Mouse (Mus musculus) forebrain, embryonic 14.5 days (tissue): ENCODE results near the gene Sept8. TPM values are rescaled to one million over a fixed set of nuclear protein-coding genes. Genes with fewer than 3 reads are reported as not detected.

ENCODE experiments used
- ATAC-seq: fragments of 200-750 bp; cut with Nextera tagmentation; 2 replicates; pipeline ENCODE4 v1.8.0; 2017; ENCODE audit warnings: mild to moderate bottlenecking, moderate library complexity
- DNase-seq: peaks from one replicate; pipeline ENCODE4 v3.0.0-alpha.2; 2015; ENCODE audit warnings: low spot score
- H3K27ac ChIP-seq: fragments of 300-500 bp; sonication (generic); 2 replicates; pipeline ENCODE4 v1.5.1; 2014; ENCODE audit warnings: low read depth, mild to moderate bottlenecking, control low read depth, low read length, moderate library complexity
- H3K27me3 ChIP-seq: fragments of 300-500 bp; sonication (generic); replicated peaks from 2 replicates; pipeline ENCODE4 v1.6.1; 2014; ENCODE audit warnings: low read length, control low read depth, mixed read lengths; ENCODE audit not compliant: control insufficient read depth, insufficient read depth
- H3K36me3 ChIP-seq: fragments of 300-500 bp; sonication (generic); 2 replicates; pipeline ENCODE4 v1.6.1; 2014; ENCODE audit warnings: low read length, control low read depth; ENCODE audit not compliant: control insufficient read depth, insufficient read depth
- H3K4me1 ChIP-seq: fragments of 300-500 bp; sonication (generic); 2 replicates; pipeline ENCODE4 v1.6.1; 2014; ENCODE audit warnings: antibody characterized with exemption, low read length, control low read depth; ENCODE audit not compliant: control insufficient read depth, insufficient read depth
- H3K4me2 ChIP-seq: fragments of 300-500 bp; sonication (generic); 2 replicates; pipeline ENCODE4 v1.6.1; 2014; ENCODE audit warnings: mild to moderate bottlenecking, control low read depth, low read length
- H3K4me3 ChIP-seq: fragments of 300-500 bp; sonication (generic); 2 replicates; pipeline ENCODE4 v1.5.1; 2014; ENCODE audit warnings: low read depth, low read length, control low read depth
- H3K9ac ChIP-seq: fragments of 300-500 bp; sonication (generic); 2 replicates; pipeline ENCODE4 v1.6.1; 2014; ENCODE audit warnings: mild to moderate bottlenecking, low read length, control low read depth, moderate library complexity
- H3K9me3 ChIP-seq: fragments of 300-500 bp; sonication (generic); replicated peaks from 2 replicates; pipeline ENCODE4 v1.6.1; 2016; ENCODE audit warnings: low read length, control low read depth, mixed read lengths; ENCODE audit not compliant: control insufficient read depth
- WGBS: fragments of 180-500 bp; shearing (Covaris S2); extraction: QIAGEN DNeasy Blood & Tissue Kit; methylation state at CpG from one replicate; pipeline ENCODE4 v1.1.7; 2014; 5-methylcytosine and 5-hydroxymethylcytosine counted together
- polyA plus RNA-seq: library from polyadenylated mRNA; unstranded; fragments of >200 nt; fragmentation: Nextera tagmentation; extraction: Ambion mirVana; gene quantifications from 2 replicates; pipeline ENCODE4 v1.2.1, GENCODE M21; 2014

Sept8 gene
- polyA plus RNA-seq, 1 experiment from 2014 or later = 12.3 TPM

DNA sequence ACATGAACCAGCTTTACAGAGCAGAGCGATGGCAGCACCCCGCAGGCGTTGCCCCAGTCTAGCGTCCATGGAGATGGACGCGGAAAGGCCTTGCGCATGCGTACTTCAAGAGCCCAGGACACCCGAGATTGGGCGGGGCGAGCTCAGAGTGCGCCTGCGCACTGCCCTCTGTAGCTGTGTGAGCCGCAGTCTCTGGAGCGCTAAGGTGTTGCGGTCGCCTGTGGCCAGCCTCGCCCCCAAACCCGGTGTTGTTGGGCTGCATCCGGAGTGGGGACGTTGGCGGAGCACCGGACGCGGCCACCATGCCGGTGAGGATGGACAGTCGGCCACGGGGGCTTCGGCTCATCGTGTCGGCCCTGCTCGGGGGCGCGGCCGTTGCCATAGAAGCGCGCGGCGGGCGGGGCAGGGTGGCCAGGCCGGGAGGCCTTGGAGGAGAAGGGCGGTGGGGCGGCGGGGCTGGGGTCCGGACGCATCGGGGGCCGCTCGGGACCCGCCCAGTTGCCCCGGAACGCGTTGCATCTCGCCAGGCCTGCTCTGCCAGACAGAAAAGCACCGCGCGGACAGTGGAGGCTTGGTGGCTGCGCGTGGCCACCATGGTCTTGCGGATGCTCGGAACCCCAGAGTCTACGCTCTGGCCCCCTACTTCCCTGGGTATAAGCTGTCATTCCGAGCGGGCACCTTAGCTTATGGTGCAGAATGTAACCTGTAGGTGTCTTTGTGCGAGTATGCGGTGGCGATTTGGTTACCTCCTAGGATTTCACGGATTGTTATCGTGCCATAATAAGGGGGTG lies 48.4 kb downstream of the Sept8 start, which contains the start of gene Kif3a:
Gene Kif3a, plus strand, starts transcription at position 156 of the 791 bp plus-strand sequence.
- peaks cover 17% of the 10 kb centered on the region for H3K4me1 ChIP-seq
- H3K9me3 ChIP-seq = no peaks in the 10 kb centered on the region
- peak within 1 kb of the TSS; percentile 91 for H3K4me3 ChIP-seq
- DNase-seq (peak; percentile 98), ATAC-seq (peak; percentile 99)
- under 1% methylated on average over 65 of the region's 69 CpGs for WGBS
- H3K27ac ChIP-seq = peak within 1 kb of the TSS; percentile 77
- H3K27me3 ChIP-seq = no peaks in the 10 kb centered on the region
- H3K36me3 ChIP-seq = peaks cover 13% of the 10 kb centered on the region
- peak within 1 kb of the TSS; percentile 69 for H3K4me2 ChIP-seq
- H3K9ac ChIP-seq = peak within 1 kb of the TSS; percentile 92

DNA sequence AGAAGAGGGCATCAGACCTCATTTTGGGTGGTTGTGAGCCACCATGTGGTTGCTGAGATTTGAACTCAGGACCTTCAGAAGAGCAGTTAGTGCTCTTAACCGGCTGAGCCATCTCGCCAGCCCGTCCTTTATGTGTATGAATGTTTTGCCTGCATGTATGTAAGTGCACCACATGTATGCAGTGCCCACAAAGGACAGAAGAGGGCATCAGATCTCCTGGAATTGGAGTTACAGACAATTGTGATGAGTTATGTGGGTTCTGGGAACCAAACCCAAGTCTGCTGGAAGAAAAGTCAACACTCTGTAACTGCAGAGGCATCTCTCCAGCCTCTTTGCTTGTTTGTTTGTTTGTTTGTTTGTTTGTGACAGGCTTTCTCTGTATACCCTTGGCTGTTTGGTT lies 61.5 kb downstream of the Sept8 start:
- Histone ChIP-seq H3K36me3 (peaks cover 70% of the 10 kb centered on the region), H3K9ac (no peak overlapping the region), H3K27ac (no peak overlapping the region), H3K9me3 (no peaks in the 10 kb centered on the region), H3K4me1 (no peaks in the 10 kb centered on the region), H3K4me3 (no peak overlapping the region), H3K4me2 (no peak overlapping the region), H3K27me3 (no peaks in the 10 kb centered on the region)
- whole genome bisulfite sequencing = 99% methylated on average over 3 of the region's 3 CpGs
- ATAC-seq = no peak
- DNase-seq = no peak

DNA sequence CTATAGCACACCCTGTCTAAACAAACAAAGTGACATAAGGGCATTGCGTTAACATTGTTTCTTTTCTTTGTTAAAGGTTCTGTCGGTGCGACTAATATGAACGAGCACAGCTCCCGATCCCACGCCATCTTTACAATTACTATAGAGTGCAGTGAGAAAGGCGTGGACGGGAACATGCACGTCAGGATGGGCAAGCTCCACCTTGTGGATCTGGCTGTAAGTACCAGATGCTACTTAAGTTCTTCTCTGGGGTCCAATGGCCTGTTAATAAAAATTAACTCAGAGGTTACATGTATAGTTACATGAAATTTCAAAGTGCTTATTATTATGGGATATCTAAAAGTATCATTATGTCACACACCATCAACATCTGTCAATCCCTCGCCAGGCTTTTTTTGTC lies 64.1 kb downstream of the Sept8 start:
- WGBS = 75% methylated on average over 10 of the region's 10 CpGs

DNA sequence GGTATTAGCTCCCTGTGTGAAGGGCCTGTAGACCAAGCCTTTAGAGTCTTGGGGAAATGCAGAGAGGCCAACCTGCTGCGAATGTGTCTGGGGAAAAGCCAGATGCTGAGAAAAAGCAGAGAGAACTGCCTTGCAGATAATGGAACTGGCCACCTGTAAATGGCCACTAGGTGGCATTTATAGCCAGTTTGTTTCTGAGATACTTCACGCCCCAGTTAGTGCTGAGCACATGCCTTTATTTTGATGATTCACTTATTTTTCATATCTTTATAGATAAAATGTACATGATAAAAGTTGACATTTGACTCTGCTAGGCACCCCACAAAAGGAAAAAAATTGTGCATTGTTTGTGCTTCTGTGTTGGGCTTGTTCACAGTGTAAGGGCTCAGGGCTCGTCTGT lies 65.8 kb downstream of the Sept8 start:
- 59% methylated on average over 3 of the region's 3 CpGs for WGBS
- H3K27me3 ChIP-seq = no peaks in the 10 kb centered on the region
- no peak for ATAC-seq
- no peak overlapping the region for H3K4me3 ChIP-seq
- H3K9ac ChIP-seq = no peak overlapping the region
- DNase-seq = peak; percentile 61
- no peak overlapping the region for H3K4me2 ChIP-seq
- H3K9me3 ChIP-seq = no peaks in the 10 kb centered on the region
- H3K4me1 ChIP-seq = no peaks in the 10 kb centered on the region
- peaks cover 88% of the 10 kb centered on the region for H3K36me3 ChIP-seq
- H3K27ac ChIP-seq = no peak overlapping the region

More for the DNA sequence above, 64.1 kb downstream of the Sept8 start:
- Histone ChIP-seq H3K36me3 (peaks cover 84% of the 10 kb centered on the region), H3K9ac (no peak overlapping the region), H3K9me3 (no peaks in the 10 kb centered on the region), H3K4me2 (no peak overlapping the region), H3K4me1 (no peaks in the 10 kb centered on the region), H3K27me3 (no peaks in the 10 kb centered on the region), H3K4me3 (no peak overlapping the region), H3K27ac (no peak overlapping the region)
- DNase-seq (no peak), ATAC-seq (no peak)

DNA sequence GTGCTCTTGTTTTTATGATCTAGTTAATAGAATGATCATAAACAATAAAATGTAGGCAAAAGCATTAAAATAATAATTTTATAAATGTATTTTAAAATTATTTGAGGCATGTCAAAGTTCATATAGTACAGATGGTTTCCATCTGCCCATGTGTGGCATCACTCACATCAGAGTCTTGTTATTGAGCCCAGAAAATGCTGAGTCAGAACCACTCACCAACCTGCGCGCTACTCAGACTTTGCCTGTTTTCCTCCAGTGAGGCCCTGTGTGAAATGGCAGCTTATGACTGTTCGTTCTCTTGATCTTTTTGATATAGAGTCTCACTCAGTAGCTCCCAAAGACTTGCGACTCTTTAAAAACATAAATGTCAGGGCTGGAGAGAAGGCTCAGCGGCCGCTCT lies 66.5 kb downstream of the Sept8 start:
- DNase-seq (no peak), ATAC-seq (no peak)
- Histone ChIP-seq H3K4me3 (no peak overlapping the region), H3K36me3 (peaks cover 82% of the 10 kb centered on the region), H3K9ac (no peak overlapping the region), H3K27me3 (no peaks in the 10 kb centered on the region), H3K4me1 (no peaks in the 10 kb centered on the region), H3K27ac (no peak overlapping the region), H3K4me2 (no peak overlapping the region), H3K9me3 (no peaks in the 10 kb centered on the region)
- WGBS = 98% methylated on average over 6 of the region's 6 CpGs

DNA sequence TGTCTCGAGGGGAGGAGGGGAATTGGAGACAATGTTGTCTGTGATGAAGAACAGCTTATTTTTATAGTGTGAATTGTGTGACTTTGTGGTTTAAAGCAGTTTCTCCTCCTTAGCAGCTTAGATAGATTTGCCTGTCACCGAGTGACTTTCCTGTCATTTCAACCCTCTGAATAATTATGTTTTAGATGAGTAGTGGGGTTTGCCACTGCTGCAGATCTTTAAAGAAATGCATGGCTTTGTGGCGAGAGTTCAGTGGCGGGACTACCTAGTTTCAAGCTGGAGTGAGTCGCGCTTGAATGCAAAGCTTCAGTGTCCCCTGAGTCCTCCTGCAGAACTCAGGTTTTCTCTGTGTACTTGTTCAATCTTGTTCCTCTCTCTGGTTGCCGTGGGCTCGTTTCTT lies 69.2 kb downstream of the Sept8 start:
- H3K9ac ChIP-seq = no peak overlapping the region
- no peaks in the 10 kb centered on the region for H3K4me1 ChIP-seq
- WGBS = 88% methylated on average over 8 of the region's 8 CpGs
- no peak for DNase-seq
- no peak overlapping the region for H3K4me2 ChIP-seq
- no peak overlapping the region for H3K4me3 ChIP-seq
- ATAC-seq = no peak
- no peaks in the 10 kb centered on the region for H3K9me3 ChIP-seq
- no peaks in the 10 kb centered on the region for H3K27me3 ChIP-seq
- peaks cover 87% of the 10 kb centered on the region for H3K36me3 ChIP-seq
- no peak overlapping the region for H3K27ac ChIP-seq

DNA sequence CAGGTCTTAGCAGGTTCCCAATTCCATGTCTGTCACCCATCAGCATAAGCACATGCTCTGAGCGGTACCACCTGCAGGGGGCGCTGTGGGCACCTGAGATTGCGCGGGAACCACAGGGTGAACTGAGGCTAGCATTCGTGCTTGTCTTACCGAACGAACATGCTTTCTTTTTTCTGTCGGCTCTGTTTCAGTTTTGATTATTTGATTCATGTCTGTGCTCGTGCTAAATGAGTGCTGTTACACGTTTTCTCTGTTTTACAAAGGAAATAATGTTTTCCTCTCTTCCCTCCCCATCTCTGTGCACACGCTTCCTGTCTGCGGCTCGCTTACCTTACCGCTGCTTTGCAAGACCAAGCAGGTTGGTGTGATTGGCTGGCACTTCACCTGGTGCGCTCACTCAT lies 71.3 kb downstream of the Sept8 start:
- Histone ChIP-seq H3K4me2 (no peak overlapping the region), H3K4me1 (no peaks in the 10 kb centered on the region), H3K36me3 (peaks cover 86% of the 10 kb centered on the region), H3K9me3 (no peaks in the 10 kb centered on the region), H3K27me3 (no peaks in the 10 kb centered on the region), H3K4me3 (no peak overlapping the region), H3K9ac (no peak overlapping the region), H3K27ac (no peak overlapping the region)
- DNase-seq (peak; percentile 37), ATAC-seq (no peak)
- 43% methylated on average over 15 of the region's 15 CpGs for WGBS

DNA sequence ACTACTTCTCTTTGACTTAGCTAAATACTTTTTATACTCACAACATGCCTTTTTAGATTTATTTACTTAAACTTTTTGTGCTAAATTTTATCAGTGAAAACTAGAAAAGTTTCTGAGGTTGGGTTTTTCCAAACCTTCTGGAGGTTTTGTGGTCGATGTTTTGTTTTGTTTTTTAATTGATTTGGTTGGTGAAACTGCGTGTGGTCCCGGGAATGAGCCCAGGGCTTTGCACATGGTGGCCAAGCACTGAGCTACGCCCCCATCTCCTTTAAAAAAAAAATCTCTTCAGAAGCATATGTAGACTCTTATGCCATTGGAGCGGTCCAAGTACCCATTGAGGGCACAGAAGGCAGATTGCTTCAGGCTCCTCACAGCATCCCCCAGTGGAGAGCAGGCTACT lies 72.1 kb downstream of the Sept8 start:
- WGBS = 91% methylated on average over 5 of the region's 5 CpGs
- Histone ChIP-seq H3K27ac (no peak overlapping the region), H3K27me3 (no peaks in the 10 kb centered on the region), H3K4me1 (no peaks in the 10 kb centered on the region), H3K36me3 (peaks cover 80% of the 10 kb centered on the region), H3K4me3 (no peak overlapping the region), H3K4me2 (no peak overlapping the region), H3K9me3 (no peaks in the 10 kb centered on the region), H3K9ac (no peak overlapping the region)
- ATAC-seq (no peak), DNase-seq (no peak)
